Mouse (Mus musculus) heart, adult 8-10 months (tissue): ENCODE measurements around the gene Tnk1. TPM values are rescaled to one million over a fixed set of nuclear protein-coding genes. Genes with fewer than 3 reads are reported as not detected.
A peak's percentile ranks its signal among the peaks of the same experiment; 100 is the strongest.

Source experiments
- DNase-seq: peaks from one replicate; pipeline ENCODE4 v3.0.0; 2022; ENCODE audit warnings: low spot score
- microRNA-seq: library from miRNA; unstranded; fragments of <30 nt; microRNA quantifications from one replicate; pipeline ENCODE4 v1.2.0, GENCODE M21; 2022
- total RNA-seq, 4 experiments: library from RNA; stranded (reverse); gene quantifications; 2 replicates each; pipeline ENCODE4 v1.2.4; 2022

Tnk1 gene
- total RNA-seq, 4 experiments from 2014 or later, result 0.23 TPM; not detected in 3

DNA sequence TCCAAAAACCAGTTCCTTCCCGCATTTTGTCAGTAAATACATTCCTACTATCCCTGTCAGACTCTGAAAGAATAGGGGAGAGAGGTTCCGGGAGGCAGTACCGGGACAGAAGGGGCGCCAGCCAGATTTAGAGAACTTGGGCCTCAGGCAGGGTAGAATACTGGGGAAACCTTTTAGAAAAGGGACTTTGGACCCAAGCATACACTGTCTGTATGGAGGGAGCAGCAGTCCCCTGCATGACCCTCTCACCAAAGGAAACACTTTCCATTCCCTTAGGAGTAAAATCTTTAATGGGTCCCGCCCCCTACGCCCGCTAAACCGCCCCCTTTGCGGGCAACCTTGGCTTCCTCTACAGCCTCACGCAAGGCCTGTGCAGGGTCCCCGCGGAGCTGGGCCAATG, 55.2 kb downstream of the Tnk1 start:
- DNase-seq, result no peak

DNA sequence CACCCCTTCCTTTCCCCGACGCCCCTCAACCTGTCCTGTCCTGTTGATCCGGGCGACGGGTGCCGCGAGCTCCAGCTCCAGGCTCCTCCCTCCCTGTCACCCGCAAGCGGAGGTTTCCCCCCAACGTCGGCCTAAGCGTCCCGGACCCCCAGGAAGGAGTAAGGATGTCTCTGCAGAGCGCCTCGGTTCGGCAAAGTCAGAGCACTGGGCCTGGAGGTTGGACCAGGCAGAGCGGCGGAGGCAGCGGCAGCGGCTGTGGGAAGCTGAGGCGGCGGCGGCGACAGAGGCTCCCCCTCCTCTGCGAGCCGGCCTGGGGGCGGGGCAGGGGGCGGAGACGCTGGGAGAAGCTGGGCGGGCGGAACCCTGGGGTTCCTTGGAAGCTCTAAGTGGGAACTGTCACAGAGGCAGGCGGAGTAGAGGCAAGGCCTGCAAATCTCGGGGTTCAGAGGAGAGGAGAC, 55.9 kb downstream of the Tnk1 start:
- peak; percentile 89 for DNase-seq

DNA sequence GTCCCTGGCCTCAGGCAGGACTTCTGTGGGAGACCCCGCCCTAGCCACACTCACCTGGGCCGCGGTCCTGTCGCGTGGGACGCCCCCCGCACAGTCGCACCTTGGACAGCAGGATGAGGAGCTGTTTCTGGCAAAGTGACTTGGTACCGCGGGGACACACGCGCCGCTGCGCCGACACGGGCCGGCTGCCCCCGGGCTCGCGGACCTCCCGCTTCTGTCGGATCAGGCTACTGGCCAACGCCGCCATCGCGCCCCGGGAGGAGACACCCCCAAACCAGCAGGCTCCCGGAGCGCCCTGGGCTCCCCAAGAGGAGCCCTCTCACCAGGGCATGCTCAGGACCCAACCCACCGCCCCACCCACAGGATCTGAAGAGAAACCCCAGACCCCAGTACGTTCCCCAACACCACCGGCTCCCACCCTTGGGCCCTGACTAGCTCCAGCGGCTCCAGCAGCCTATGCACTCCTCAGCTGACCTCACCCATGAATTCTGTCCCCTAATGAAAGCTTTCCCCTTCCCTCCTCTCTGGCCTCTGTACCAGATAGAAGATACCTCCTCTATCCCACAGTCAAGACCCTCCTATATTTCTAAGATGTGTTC, 57.1 kb downstream of the Tnk1 start, which contains the start of gene Fgf11:
Gene Fgf11 (minus strand): TSS at position 479 of the 599 bp plus-strand sequence.
- DNase-seq, result no peak

Small RNAs within 50 kb of the gene (microRNA-seq; reads per million reads assigned to microRNA genes)
- gene Mir6924, result not detected

Other genes starting within 250 kb of the Tnk1 start
- gene Shbg, start 240.8 kb downstream of the Tnk1 start, total RNA-seq, result not detected
- gene Sat2, start 236.7 kb downstream of the Tnk1 start, total RNA-seq, result 1 to 10 TPM; 2.6 to 5.3 (median 3.3) TPM
- 100 to 1,000 TPM in 1 of 4 experiments, 10 to 100 TPM in 3; 92.4 to 109 (median 94.5) TPM for gene Fxr2, start 225.7 kb downstream of the Tnk1 start, total RNA-seq
- not detected for gene Sox15, start 203.4 kb downstream of the Tnk1 start, total RNA-seq
- 10 to 100 TPM; 13.6 to 18.8 (median 15.5) TPM for gene Mpdu1, start 196.1 kb downstream of the Tnk1 start, total RNA-seq
- 1 to 10 TPM; 4.5 to 7.0 (median 6.3) TPM for gene Cd68, start 192.6 kb downstream of the Tnk1 start, total RNA-seq
- 100 to 1,000 TPM; 162 to 194 (median 186) TPM for gene Eif4a1, start 186.3 kb downstream of the Tnk1 start, total RNA-seq
- 10 to 100 TPM; 27.2 to 40.0 (median 28.7) TPM for gene Senp3, start 176.6 kb downstream of the Tnk1 start, total RNA-seq
- gene Tnfsf13, start 172.9 kb downstream of the Tnk1 start, total RNA-seq, result 1 to 10 TPM; 2.6 to 4.3 (median 2.9) TPM
- 10 to 100 TPM; 14.9 to 19.6 (median 17.5) TPM for gene Tnfsf12, start 162.9 kb downstream of the Tnk1 start, total RNA-seq
- gene Tnfsfm13, start 162.6 kb downstream of the Tnk1 start, total RNA-seq, result 1 to 10 TPM; 1.4 to 4.2 (median 3.1) TPM
- 10 to 100 TPM; 28.5 to 35.7 (median 32.9) TPM for gene Polr2a, start 100.1 kb downstream of the Tnk1 start, total RNA-seq
- gene Slc35g3, start 96.8 kb downstream of the Tnk1 start, total RNA-seq, result not detected
- 10 to 100 TPM; 43.7 to 52.4 (median 49.3) TPM for gene Zbtb4, start 92.8 kb downstream of the Tnk1 start, total RNA-seq
- gene Chrnb1, start 62.8 kb downstream of the Tnk1 start, total RNA-seq, result 1 to 10 TPM; 2.2 to 4.3 (median 3.8) TPM
- gene Fgf11, start 56.9 kb downstream of the Tnk1 start, total RNA-seq, result 1 to 10 TPM; 2.1 to 3.3 (median 2.6) TPM
- gene Tmem102, start 53.1 kb downstream of the Tnk1 start, total RNA-seq, result under 1 TPM; 0.14 to 0.57 (median 0.31) TPM
- gene Gm39566, start 43.4 kb downstream of the Tnk1 start, total RNA-seq, result not detected
- not detected for gene Spem2, start 40.3 kb downstream of the Tnk1 start, total RNA-seq
- gene Spem1, start 36.5 kb downstream of the Tnk1 start, total RNA-seq, result not detected
- 1 to 10 TPM; 3.1 to 6.9 (median 4.3) TPM for gene Nlgn2, start 20.9 kb downstream of the Tnk1 start, total RNA-seq
- gene Tmem256, start 20.2 kb downstream of the Tnk1 start, total RNA-seq, result 100 to 1,000 TPM; 193 to 338 (median 283) TPM
- gene Plscr3, start 12.4 kb downstream of the Tnk1 start, total RNA-seq, result 10 to 100 TPM; 20.7 to 25.3 (median 21.7) TPM
- gene Tmem95, start 19.3 kb upstream of the Tnk1 start, total RNA-seq, result not detected
- 1 to 10 TPM; 2.0 to 2.6 (median 2.4) TPM for gene Kctd11, start 22.7 kb upstream of the Tnk1 start, total RNA-seq
- 1 to 10 TPM in 2 of 4 experiments, under 1 TPM in 2; 0.16 to 1.1 (median 0.83) TPM for gene Acap1, start 36.8 kb upstream of the Tnk1 start, total RNA-seq
- gene 2810408A11Rik, start 42.3 kb upstream of the Tnk1 start, total RNA-seq, result under 1 TPM; 0.43 to 0.81 (median 0.60) TPM
- gene Neurl4, start 42.3 kb upstream of the Tnk1 start, total RNA-seq, result 10 to 100 TPM; 38.0 to 50.9 (median 43.4) TPM
- 10 to 100 TPM; 23.2 to 32.1 (median 27.7) TPM for gene Gps2, start 55.2 kb upstream of the Tnk1 start, total RNA-seq
- gene Eif5a, start 63.2 kb upstream of the Tnk1 start, total RNA-seq, result 100 to 1,000 TPM; 410 to 451 (median 437) TPM
- 10 to 100 TPM; 13.8 to 32.7 (median 24.3) TPM for gene Ybx2, start 77.1 kb upstream of the Tnk1 start, total RNA-seq
- 100 to 1,000 TPM; 435 to 503 (median 470) TPM for gene Slc2a4, start 89.5 kb upstream of the Tnk1 start, total RNA-seq
- 1 to 10 TPM in 1 of 4 experiments, not detected in 3; 1.1 TPM for gene Cldn7, start 106.0 kb upstream of the Tnk1 start, total RNA-seq
- 100 to 1,000 TPM; 144 to 172 (median 168) TPM for gene Ctdnep1, start 122.4 kb upstream of the Tnk1 start, total RNA-seq
- gene Elp5, start 123.8 kb upstream of the Tnk1 start, total RNA-seq, result 10 to 100 TPM; 41.7 to 57.3 (median 48.1) TPM
- 100 to 1,000 TPM; 287 to 342 (median 325) TPM for gene Gabarap, start 132.4 kb upstream of the Tnk1 start, total RNA-seq
- gene Phf23, start 137.0 kb upstream of the Tnk1 start, total RNA-seq, result 10 to 100 TPM; 21.0 to 24.9 (median 23.6) TPM
- gene Dvl2, start 141.9 kb upstream of the Tnk1 start, total RNA-seq, result 1 to 10 TPM; 4.0 to 6.4 (median 5.1) TPM
- gene Acadvl, start 156.7 kb upstream of the Tnk1 start, total RNA-seq, result 1,000 to 10,000 TPM; 1,233 to 1,415 (median 1,285) TPM
- 1 to 10 TPM; 3.9 to 6.3 (median 5.2) TPM for gene Dlg4, start 158.2 kb upstream of the Tnk1 start, total RNA-seq
- not detected for gene Asgr1, start 195.4 kb upstream of the Tnk1 start, total RNA-seq
- under 1 TPM in 1 of 4 experiments, not detected in 3; 0.34 TPM for gene Asgr2, start 233.9 kb upstream of the Tnk1 start, total RNA-seq